Mouse (Mus musculus): ENCODE data around the gene Tex21.

Gene Tex21

DNA sequence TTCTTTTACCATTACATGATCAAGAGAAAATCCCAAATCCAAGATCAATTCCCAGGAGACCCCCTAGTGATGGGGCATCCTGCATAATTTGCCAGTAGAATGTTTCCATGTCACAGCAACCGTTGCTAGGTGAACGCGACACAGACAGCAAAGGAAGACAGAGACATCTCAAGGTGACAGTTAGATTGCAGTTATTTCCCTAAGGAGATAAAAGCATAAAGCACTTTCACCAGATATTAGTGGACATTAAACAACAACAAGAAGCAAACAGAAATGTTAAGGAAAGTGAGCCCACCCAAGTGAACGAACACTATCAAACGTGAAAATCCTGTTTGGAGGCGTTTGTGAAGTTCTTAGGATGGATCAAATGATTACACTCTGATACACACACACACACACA, at the start of gene Tex21:
TSS of gene Tex21 (minus strand) at position 101 of the 400 bp plus-strand sequence.
- no peak for DNase-seq (ENCODE audit: extremely low spot score, low spot score)

GRCm38 (mm10) chr12:76293192-76293591, 46.6 kb upstream of the Tex21 start:
- DNase-seq (ENCODE audit: extremely low spot score, low spot score) = peak; percentile 52

DNA sequence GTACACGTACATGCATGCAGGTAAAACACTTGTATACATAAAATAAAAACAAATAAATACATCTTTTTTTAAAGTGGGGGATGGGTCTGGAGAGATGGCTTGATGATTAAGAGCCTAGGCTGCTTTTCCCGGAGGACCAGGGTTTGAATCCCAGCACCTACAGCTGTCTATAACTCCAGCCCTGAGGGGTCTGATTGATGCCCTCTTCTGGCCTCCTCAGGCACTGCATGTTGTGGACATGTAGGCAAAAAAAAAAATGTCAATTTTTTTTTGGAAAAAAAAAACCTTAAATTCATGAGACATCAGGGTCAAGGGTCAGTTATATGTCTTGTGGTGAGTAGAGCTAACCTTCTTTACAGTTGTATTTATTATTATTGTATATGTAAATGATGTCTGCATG, 43.7 kb upstream of the Tex21 start:
- DNase-seq (ENCODE audit: extremely low spot score, low spot score) = no peak

- no peak for DNase-seq (ENCODE audit: extremely low spot score, low spot score)
These were observed 42.9 kb upstream of the Tex21 start for GRCm38 (mm10) chr12:76289428-76289827.

GRCm38 (mm10) chr12:76288494-76288893, 41.9 kb upstream of the Tex21 start:
- DNase-seq (ENCODE audit: extremely low spot score, low spot score) = no peak

DNA sequence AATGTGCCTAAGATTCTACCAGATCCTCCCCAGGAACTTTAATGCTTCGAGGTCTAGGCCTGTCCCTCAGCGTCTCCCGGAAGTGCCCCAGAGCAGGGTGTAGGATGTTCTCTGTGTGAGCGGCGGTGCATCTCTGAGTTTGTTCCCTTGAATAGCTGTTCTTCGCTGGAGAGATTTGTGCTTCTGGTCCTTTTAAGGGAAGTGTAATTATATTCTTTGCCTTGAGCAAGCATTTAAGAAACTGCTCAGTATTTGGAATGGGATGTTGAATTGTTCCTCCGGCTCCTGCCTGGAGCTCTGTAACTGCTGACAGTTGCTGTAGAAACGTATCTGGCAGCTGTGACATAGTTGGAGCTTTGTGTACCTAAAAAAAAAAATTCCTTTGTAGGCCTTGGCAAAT, 41.4 kb upstream of the Tex21 start:
- DNase-seq (ENCODE audit: extremely low spot score, low spot score) = no peak

- no peak for DNase-seq (ENCODE audit: extremely low spot score, low spot score)
These were observed 38.9 kb upstream of the Tex21 start for GRCm38 (mm10) chr12:76285418-76285817.

DNA sequence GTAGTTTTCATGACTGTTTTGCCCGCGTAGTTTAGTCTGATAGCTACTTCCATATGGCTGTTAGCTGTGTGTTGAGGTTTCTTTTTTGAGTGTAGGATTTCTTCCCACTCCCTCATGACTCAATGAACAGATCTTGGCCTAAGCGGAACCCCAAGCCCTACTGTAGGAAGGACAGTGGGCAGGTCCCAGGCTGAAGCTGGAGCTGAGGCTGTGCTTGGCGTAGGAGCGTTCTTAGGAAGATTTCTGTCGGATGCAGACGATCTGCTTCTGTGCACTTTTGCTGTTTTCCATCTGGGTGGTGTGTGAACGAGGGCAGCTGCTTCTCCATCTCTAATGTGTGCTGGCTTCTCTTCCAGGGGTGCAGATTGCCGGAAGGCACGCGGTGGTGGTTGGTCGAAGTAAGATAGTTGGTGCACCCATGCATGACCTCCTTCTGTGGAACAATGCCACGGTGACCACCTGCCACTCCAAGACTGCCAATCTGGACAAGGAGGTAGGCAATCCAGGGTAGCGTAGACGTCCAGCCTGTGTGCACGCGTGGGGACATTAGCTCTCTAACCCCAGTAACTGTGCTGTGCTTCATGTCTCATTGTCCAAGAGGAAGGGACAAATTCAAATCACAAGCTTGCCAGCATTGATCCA, 36.1 kb upstream of the Tex21 start:
- no peak for DNase-seq (ENCODE audit: extremely low spot score, low spot score)

DNA sequence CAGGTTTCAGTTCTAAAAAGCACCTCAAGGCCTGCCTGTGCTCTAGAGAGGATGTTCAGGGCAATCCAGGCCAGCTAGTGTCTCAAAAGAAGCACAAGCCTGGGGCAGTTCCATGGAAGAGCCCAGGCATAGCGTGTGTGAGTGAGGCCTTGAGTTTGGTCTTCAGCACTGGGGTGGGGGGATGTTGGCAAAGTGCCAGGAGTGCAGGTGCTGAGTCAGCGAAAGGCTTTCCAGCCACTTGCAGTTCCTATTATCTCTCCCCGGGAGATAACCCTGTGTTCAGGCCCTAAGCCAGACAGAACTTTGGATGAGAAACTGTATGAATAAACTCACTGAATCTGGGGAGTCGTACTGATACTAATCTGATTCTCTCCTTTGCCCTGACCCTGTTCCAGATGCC, 35.6 kb upstream of the Tex21 start:
- no peak for DNase-seq (ENCODE audit: extremely low spot score, low spot score)

GRCm38 (mm10) chr12:76281111-76281660, 34.6 kb upstream of the Tex21 start:
- no peak for DNase-seq (ENCODE audit: extremely low spot score, low spot score)

DNA sequence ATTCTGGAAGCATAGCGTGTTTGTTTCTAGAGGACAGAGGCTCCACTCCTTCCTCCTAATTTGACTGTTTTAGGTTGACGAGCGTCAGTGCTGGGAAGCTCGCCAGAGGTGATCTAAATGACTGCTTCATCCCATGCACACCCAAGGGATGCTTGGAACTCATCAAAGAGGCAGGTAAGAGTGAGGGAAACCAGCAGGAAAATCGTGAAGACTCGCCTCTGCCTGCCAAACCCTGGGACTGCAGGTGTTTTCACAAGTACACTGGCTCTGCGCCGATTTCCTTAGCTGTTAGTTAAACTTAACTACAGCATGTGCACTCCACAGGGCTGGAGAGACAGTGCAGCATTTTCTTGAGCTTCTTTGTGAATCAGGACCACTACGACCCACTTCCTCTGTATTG, 34.0 kb upstream of the Tex21 start:
- DNase-seq (ENCODE audit: extremely low spot score, low spot score) = no peak

DNA sequence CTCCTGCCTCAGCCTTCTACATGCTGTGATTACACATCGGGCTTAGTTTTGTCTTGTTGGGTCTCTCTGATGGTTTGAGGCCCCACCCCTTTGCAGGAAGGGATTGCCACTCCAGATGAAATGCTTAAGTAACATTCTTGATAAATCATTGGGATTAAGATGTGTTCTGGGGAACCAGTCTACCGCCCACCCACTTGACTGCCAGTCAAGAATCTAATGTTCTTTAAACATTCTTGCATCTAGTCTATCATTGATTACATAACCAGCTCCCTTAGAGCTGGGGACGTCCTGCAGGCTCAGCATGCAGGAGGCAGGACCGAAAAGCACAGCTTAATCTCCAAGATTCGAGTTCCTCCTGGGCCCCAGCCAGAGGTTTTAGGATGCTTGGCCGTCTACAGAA, 31.7 kb upstream of the Tex21 start:
- DNase-seq (ENCODE audit: extremely low spot score, low spot score) = no peak

DNA sequence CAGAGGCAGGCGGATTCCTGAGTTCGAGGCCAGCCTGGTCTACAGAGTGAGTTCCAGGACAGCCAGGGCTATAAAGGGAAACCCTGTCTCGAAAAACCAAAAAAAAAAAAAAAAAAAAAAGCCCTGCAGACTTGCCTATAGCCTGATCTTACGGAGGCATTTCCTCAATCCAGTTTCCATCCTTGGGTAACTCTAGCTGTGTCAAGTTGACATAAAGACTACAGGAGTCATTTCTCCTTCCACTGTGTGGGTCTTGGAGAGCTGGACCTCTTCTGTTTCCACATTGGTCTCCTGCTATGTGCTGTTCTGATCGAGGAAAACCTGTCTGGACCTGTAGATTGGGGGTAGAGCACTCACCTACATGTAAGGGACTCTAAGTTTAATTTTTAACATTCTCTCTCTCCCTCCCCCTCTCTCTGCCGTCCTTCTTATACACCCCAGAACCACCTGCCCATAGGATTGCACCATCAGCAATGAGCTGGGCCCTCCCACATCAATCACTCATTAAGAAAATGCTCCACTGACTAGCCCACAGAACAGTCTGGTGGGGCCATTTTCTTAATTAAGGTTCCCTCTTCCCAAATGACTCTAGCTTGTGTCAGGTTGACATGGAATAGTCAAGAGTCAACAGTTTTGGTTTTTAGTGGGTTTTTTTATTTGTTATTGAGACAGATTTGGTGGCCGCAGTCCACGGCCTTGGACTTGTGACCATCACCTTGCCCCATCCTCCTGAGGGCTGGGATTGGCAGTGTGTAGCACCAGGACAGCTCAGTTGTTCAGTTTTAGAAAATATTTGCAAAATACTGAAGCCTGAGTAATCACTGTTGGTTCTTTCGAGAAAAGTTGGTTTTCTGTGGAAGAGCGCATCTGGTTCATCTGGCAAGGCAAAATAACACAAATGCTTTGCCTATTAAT, 26.3 kb upstream of the Tex21 start:
- no peak for DNase-seq (ENCODE audit: extremely low spot score, low spot score)

- DNase-seq (ENCODE audit: extremely low spot score, low spot score) = no peak
These were observed 25.0 kb upstream of the Tex21 start for GRCm38 (mm10) chr12:76271516-76271915.

GRCm38 (mm10) chr12:76269196-76269595, 22.6 kb upstream of the Tex21 start:
- DNase-seq (ENCODE audit: extremely low spot score, low spot score) = no peak

DNA sequence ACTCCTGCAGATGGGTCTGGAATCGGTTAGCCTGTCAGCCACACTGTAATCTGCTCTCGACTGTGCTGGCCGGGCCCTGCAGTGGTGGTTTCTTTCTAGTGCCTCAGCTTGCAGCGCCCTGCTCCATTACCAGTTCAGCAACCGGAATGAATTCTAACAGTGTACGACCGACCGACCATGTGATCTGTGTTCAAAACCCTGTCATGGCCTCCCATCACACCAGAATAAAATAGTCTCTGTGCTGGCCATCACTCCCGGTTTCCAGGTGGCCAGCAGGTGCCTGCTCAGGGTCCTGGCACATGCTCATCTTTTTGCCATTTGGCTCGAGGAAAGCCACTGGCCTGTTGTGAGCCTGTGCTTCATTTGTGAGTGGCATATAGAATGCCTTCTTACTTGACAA, 22.1 kb upstream of the Tex21 start:
- no peak for DNase-seq (ENCODE audit: extremely low spot score, low spot score)

DNA sequence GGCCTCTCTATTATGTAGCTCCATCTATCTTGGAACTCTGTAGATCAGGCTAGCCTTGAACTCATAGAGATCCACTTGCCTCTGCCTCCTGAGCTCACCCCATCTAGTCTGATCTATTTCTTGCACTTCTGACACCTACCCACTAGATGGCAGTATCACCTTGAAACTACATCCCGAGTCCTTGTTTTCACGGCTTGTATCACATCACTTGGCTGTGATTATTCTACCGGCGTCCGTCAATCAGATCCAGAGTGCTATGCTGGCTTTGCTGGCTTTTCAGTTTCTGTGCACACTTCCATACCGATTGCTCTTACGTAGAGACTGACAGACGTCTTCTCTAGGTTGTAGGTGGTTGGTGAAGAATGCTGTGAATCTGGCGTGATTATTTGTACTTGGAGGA, 20.3 kb upstream of the Tex21 start:
- no peak for DNase-seq (ENCODE audit: extremely low spot score, low spot score)

- DNase-seq (ENCODE audit: extremely low spot score, low spot score) = no peak
These were observed 18.5 kb upstream of the Tex21 start for GRCm38 (mm10) chr12:76265001-76265400.

- DNase-seq (ENCODE audit: extremely low spot score, low spot score) = no peak
These were observed 17.9 kb upstream of the Tex21 start for GRCm38 (mm10) chr12:76264325-76264965.

DNA sequence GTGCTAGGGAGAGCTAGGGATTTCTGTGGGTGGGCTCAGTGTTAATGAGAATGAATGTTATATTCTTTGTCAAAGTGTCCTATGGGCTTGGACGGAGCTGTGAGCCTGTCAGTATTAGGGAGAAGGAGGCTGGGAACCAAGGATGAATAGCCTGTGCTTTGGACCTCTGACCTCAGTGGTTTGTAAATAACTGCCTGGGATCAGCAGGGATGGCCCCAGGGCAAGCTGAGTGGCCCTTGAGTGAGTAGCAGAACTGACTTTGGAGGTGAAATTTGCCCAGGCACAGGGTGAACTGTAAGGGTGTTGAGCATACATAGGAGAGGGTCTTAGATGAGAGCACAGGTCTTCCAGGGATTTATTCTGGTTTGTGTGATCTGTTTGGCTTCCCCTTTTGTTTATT, 17.3 kb upstream of the Tex21 start:
- DNase-seq (ENCODE audit: extremely low spot score, low spot score) = no peak

DNA sequence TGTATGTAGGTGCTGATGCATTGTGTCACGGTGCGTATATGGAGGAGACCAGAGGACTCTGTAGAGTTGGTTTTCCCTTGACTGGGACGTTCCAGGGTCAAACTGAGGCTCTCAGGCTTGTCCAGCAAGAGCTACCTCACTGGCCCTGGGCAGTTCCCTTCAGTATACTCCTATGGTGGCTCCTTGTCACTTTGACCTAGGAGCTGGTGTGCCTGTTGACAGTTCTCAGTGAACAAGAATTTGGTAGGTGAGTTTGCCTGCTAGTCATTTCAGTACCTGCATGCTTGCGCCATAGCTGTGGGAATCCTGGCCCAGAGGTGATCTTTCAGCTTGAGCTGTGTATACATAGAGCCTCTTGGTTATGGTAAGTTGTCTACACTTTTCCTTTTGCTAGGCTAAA, 16.4 kb upstream of the Tex21 start:
- no peak for DNase-seq (ENCODE audit: extremely low spot score, low spot score)

- no peak for DNase-seq (ENCODE audit: extremely low spot score, low spot score)
These were observed 15.0 kb upstream of the Tex21 start for GRCm38 (mm10) chr12:76261556-76261955.
